Mouse (Mus musculus): Measurements from ENCODE around the gene Ifna5.

GRCm38 (mm10) chr4:88849698-88850097 lies 14.4 kb downstream of the Ifna5 start, which contains the start of gene Ifna1:
- TF ChIP-seq CTCF (IDR thresholded peaks at IDR 0.05; ENCODE audit: control insufficient read depth, insufficient read depth, insufficient read length) = no peak
- TF ChIP-seq MAX (IDR thresholded peaks at IDR 0.05) = no peak
- TF ChIP-seq MYOD1 (IDR thresholded peaks at IDR 0.05; ENCODE audit: control insufficient read depth, insufficient read length, low read depth) = no peak
- TF ChIP-seq MYOG (IDR thresholded peaks at IDR 0.05; ENCODE audit: control insufficient read depth, extremely low read depth, insufficient read length) = no peak
- no peak for TF ChIP-seq USF1 (IDR thresholded peaks at IDR 0.05; ENCODE audit: low read depth)
